Mouse (Mus musculus): ENCODE measurements around the gene Gucy1b1. TPM values are rescaled to one million over a fixed set of nuclear protein-coding genes. Genes with fewer than 3 reads are reported as not detected.

The Gucy1b1 gene
- polyA plus RNA-seq, 1 experiment: not detected

- TF ChIP-seq SRF (IDR thresholded peaks at IDR 0.05; ENCODE audit: control insufficient read depth, insufficient read length, low read depth) (no peak), MAX (IDR thresholded peaks at IDR 0.05; ENCODE audit: low read depth) (no peak), REST (IDR thresholded peaks at IDR 0.05; ENCODE audit: insufficient read depth, insufficient read length) (no peak), MYOD1 (IDR thresholded peaks at IDR 0.05; ENCODE audit: control insufficient read depth in 1 of 3, insufficient read length in 2 of 3, low read depth in 2 of 3) (no peak), USF1 (IDR thresholded peaks at IDR 0.05; ENCODE audit: low read depth) (no peak), MYOG (IDR thresholded peaks at IDR 0.05; ENCODE audit: control insufficient read depth in 1 of 3, insufficient read depth in 1 of 3, insufficient read length in 2 of 3, low read depth in 2 of 3) (no peak), TCF3 (IDR thresholded peaks at IDR 0.05; ENCODE audit: insufficient read length, low read depth) (no peak), CEBPB (IDR thresholded peaks at IDR 0.05; ENCODE audit: insufficient read depth, poor library complexity, severe bottlenecking) (no peak), E2F4 (IDR thresholded peaks at IDR 0.05; ENCODE audit: insufficient read depth) (no peak), TCF12 (IDR thresholded peaks at IDR 0.05; ENCODE audit: insufficient read depth, poor library complexity, severe bottlenecking) (no peak), POLR2AphosphoS2 (IDR thresholded peaks at IDR 0.05; ENCODE audit: insufficient read length, low read depth) (no peak), POLR2A (IDR thresholded peaks at IDR 0.05; ENCODE audit: insufficient read length, low read depth) (no peak)
- no peak overlapping the region for H3K4me2 ChIP-seq (ENCODE audit: low read depth)
These were observed 84.8 kb downstream of the Gucy1b1 start for GRCm38 (mm10) chr3:81989692-81990141.

GRCm38 (mm10) chr3:81987628-81988027 is 86.9 kb downstream of the Gucy1b1 start:
- H3K27me3 ChIP-seq (ENCODE audit: control insufficient read depth, insufficient read depth, insufficient read length): no peaks in the 10 kb centered on the region
- H3K4me2 ChIP-seq (ENCODE audit: low read depth): no peak overlapping the region
- no peaks in the 10 kb centered on the region for H3K79me2 ChIP-seq (ENCODE audit: control insufficient read depth, insufficient read depth)

More at GRCm38 (mm10) chr3:81989692-81990141, 84.8 kb downstream of the Gucy1b1 start:
- H3K36me3 ChIP-seq (ENCODE audit: control insufficient read depth, insufficient read depth): no peaks in the 10 kb centered on the region
- no peak overlapping the region for H3ac ChIP-seq (ENCODE audit: control insufficient read depth, insufficient read length)
- H3K27me3 ChIP-seq (ENCODE audit: control insufficient read depth, insufficient read depth, insufficient read length): no peaks in the 10 kb centered on the region
- H3K4me3 ChIP-seq: no peak overlapping the region
- no peaks in the 10 kb centered on the region for H3K79me2 ChIP-seq (ENCODE audit: control insufficient read depth, insufficient read depth)

GRCm38 (mm10) chr3:81986103-81986502 is 88.4 kb downstream of the Gucy1b1 start:
- no peaks in the 10 kb centered on the region for H3K27me3 ChIP-seq (ENCODE audit: control insufficient read depth, insufficient read depth, insufficient read length)
- no peak overlapping the region for H3K4me2 ChIP-seq (ENCODE audit: low read depth)
- H3K79me2 ChIP-seq (ENCODE audit: control insufficient read depth, insufficient read depth): no peaks in the 10 kb centered on the region
- H3K36me3 ChIP-seq (ENCODE audit: control insufficient read depth, insufficient read depth): no peaks in the 10 kb centered on the region
- no peak overlapping the region for H3K4me3 ChIP-seq
- TF ChIP-seq MYOG (IDR thresholded peaks at IDR 0.05; ENCODE audit: control insufficient read depth in 1 of 3, insufficient read depth in 1 of 3, insufficient read length in 2 of 3, low read depth in 2 of 3): no peak
- no peak for TF ChIP-seq POLR2A (IDR thresholded peaks at IDR 0.05; ENCODE audit: insufficient read length, low read depth)
- no peak for TF ChIP-seq POLR2AphosphoS2 (IDR thresholded peaks at IDR 0.05; ENCODE audit: insufficient read length, low read depth)
- TF ChIP-seq REST (IDR thresholded peaks at IDR 0.05; ENCODE audit: insufficient read depth, insufficient read length): no peak
- no peak for TF ChIP-seq CEBPB (IDR thresholded peaks at IDR 0.05; ENCODE audit: insufficient read depth, poor library complexity, severe bottlenecking)
- TF ChIP-seq TCF3 (IDR thresholded peaks at IDR 0.05; ENCODE audit: insufficient read length, low read depth): no peak
- no peak for TF ChIP-seq USF1 (IDR thresholded peaks at IDR 0.05; ENCODE audit: low read depth)
- no peak for TF ChIP-seq MAX (IDR thresholded peaks at IDR 0.05; ENCODE audit: low read depth)
- no peak for TF ChIP-seq TCF12 (IDR thresholded peaks at IDR 0.05; ENCODE audit: insufficient read depth, poor library complexity, severe bottlenecking)
- no peak overlapping the region for H3ac ChIP-seq (ENCODE audit: control insufficient read depth, insufficient read length)

More at GRCm38 (mm10) chr3:81987628-81988027, 86.9 kb downstream of the Gucy1b1 start:
- no peaks in the 10 kb centered on the region for H3K36me3 ChIP-seq (ENCODE audit: control insufficient read depth, insufficient read depth)
- no peak overlapping the region for H3ac ChIP-seq (ENCODE audit: control insufficient read depth, insufficient read length)
- no peak for TF ChIP-seq POLR2AphosphoS2 (IDR thresholded peaks at IDR 0.05; ENCODE audit: insufficient read length, low read depth)
- no peak for TF ChIP-seq MAX (IDR thresholded peaks at IDR 0.05; ENCODE audit: low read depth)
- TF ChIP-seq TCF12 (IDR thresholded peaks at IDR 0.05; ENCODE audit: insufficient read depth, poor library complexity, severe bottlenecking): no peak
- no peak for TF ChIP-seq REST (IDR thresholded peaks at IDR 0.05; ENCODE audit: insufficient read depth, insufficient read length)
- no peak for TF ChIP-seq E2F4 (IDR thresholded peaks at IDR 0.05; ENCODE audit: insufficient read depth)
- no peak for TF ChIP-seq MYOG (IDR thresholded peaks at IDR 0.05; ENCODE audit: control insufficient read depth in 1 of 3, insufficient read depth in 1 of 3, insufficient read length in 2 of 3, low read depth in 2 of 3)
- TF ChIP-seq CEBPB (IDR thresholded peaks at IDR 0.05; ENCODE audit: insufficient read depth, poor library complexity, severe bottlenecking): no peak
- no peak for TF ChIP-seq MYOD1 (IDR thresholded peaks at IDR 0.05; ENCODE audit: control insufficient read depth in 1 of 3, insufficient read length in 2 of 3, low read depth in 2 of 3)
- no peak for TF ChIP-seq POLR2A (IDR thresholded peaks at IDR 0.05; ENCODE audit: insufficient read length, low read depth)
- no peak for TF ChIP-seq USF1 (IDR thresholded peaks at IDR 0.05; ENCODE audit: low read depth)
- no peak for TF ChIP-seq TCF3 (IDR thresholded peaks at IDR 0.05; ENCODE audit: insufficient read length, low read depth)
- no peak for TF ChIP-seq SRF (IDR thresholded peaks at IDR 0.05; ENCODE audit: control insufficient read depth, insufficient read length, low read depth)
- no peak overlapping the region for H3K4me3 ChIP-seq

DNA sequence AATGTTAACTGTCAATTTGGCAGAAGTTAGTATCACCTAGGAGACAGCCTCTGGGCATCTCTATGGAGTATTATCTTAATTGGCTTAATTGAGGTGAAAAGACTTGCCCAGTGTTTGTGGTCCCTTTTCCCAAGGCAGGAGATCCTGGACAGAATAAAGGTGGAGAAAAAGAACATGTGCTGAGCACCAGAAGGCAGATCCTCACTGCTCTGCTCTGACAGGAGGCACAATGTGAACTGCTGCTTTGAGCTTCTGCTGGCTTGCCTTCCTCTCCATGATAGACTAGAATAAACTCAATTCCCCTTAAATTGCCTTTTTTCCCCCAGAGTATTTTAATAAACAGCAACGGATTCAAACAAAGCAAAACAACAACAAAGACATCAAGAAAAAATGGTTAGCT is 89.4 kb downstream of the Gucy1b1 start:
- H3K4me2 ChIP-seq (ENCODE audit: low read depth): no peak overlapping the region
- H3ac ChIP-seq (ENCODE audit: control insufficient read depth, insufficient read length): no peak overlapping the region
- no peaks in the 10 kb centered on the region for H3K36me3 ChIP-seq (ENCODE audit: control insufficient read depth, insufficient read depth)
- no peaks in the 10 kb centered on the region for H3K27me3 ChIP-seq (ENCODE audit: control insufficient read depth, insufficient read depth, insufficient read length)
- H3K4me3 ChIP-seq: no peak overlapping the region
- H3K79me2 ChIP-seq (ENCODE audit: control insufficient read depth, insufficient read depth): no peaks in the 10 kb centered on the region
- TF ChIP-seq E2F4 (IDR thresholded peaks at IDR 0.05; ENCODE audit: insufficient read depth) (no peak), POLR2A (IDR thresholded peaks at IDR 0.05; ENCODE audit: insufficient read length, low read depth) (no peak), MYOD1 (IDR thresholded peaks at IDR 0.05; ENCODE audit: control insufficient read depth in 1 of 3, insufficient read length in 2 of 3, low read depth in 2 of 3) (no peak), TCF12 (IDR thresholded peaks at IDR 0.05; ENCODE audit: insufficient read depth, poor library complexity, severe bottlenecking) (no peak), USF1 (IDR thresholded peaks at IDR 0.05; ENCODE audit: low read depth) (no peak), TCF3 (IDR thresholded peaks at IDR 0.05; ENCODE audit: insufficient read length, low read depth) (no peak), POLR2AphosphoS2 (IDR thresholded peaks at IDR 0.05; ENCODE audit: insufficient read length, low read depth) (no peak), SRF (IDR thresholded peaks at IDR 0.05; ENCODE audit: control insufficient read depth, insufficient read length, low read depth) (no peak), MAX (IDR thresholded peaks at IDR 0.05; ENCODE audit: low read depth) (no peak), MYOG (IDR thresholded peaks at IDR 0.05; ENCODE audit: control insufficient read depth in 1 of 3, insufficient read depth in 1 of 3, insufficient read length in 2 of 3, low read depth in 2 of 3) (no peak), CEBPB (IDR thresholded peaks at IDR 0.05; ENCODE audit: insufficient read depth, poor library complexity, severe bottlenecking) (no peak), REST (IDR thresholded peaks at IDR 0.05; ENCODE audit: insufficient read depth, insufficient read length) (no peak)

Measured in myocyte (in vitro differentiated cells).